Mouse (Mus musculus) embryonic facial prominence, embryonic 10.5 days (tissue): ENCODE measurements at regions not wholly inside any gene's neighbourhood (a gene's known extent, or its start where the extent isn't known, plus 50 kb on each side); places are given as distances from the start of the nearest gene placed in this dataset.

Experiments used
- DNase-seq: peaks from one replicate; pipeline ENCODE4 v3.0.0-alpha.2; 2017; ENCODE audit warnings: low spot score
- H3K27ac ChIP-seq: fragments of 300-500 bp; sonication (generic); replicated peaks from 2 replicates; pipeline ENCODE4 v1.5.1; 2016; ENCODE audit warnings: mild to moderate bottlenecking
- H3K27me3 ChIP-seq: fragments of 300-500 bp; sonication (generic); replicated peaks from 2 replicates; pipeline ENCODE4 v1.6.1; 2016; ENCODE audit warnings: low read depth, mild to moderate bottlenecking; ENCODE audit not compliant: poor library complexity, severe bottlenecking
- H3K36me3 ChIP-seq: fragments of 300-500 bp; sonication (generic); replicated peaks from 2 replicates; pipeline ENCODE4 v1.6.1; 2016; ENCODE audit warnings: mild to moderate bottlenecking, moderate library complexity
- H3K4me1 ChIP-seq: fragments of 300-500 bp; sonication (generic); 2 replicates; pipeline ENCODE4 v1.6.1; 2016
- H3K4me3 ChIP-seq: fragments of 300-500 bp; sonication (generic); 2 replicates; pipeline ENCODE4 v1.5.1; 2016; ENCODE audit warnings: mild to moderate bottlenecking, moderate library complexity
- H3K9me3 ChIP-seq: fragments of 300-500 bp; sonication (generic); 2 replicates; pipeline ENCODE4 v1.6.1; 2016; ENCODE audit warnings: mild to moderate bottlenecking
- WGBS: fragments of 180-500 bp; shearing (Covaris S2); methylation state at CpG from one replicate; pipeline ENCODE4 v1.1.7; 2016; 5-methylcytosine and 5-hydroxymethylcytosine counted together

GRCm38 (mm10) chr3:150050916-150051315 is 1060.6 kb upstream of the Adgrl2 start:
- DNase-seq = no peak
- 89% methylated on average over 5 of the region's 5 CpGs for WGBS
- peaks cover 12% of the 10 kb centered on the region for H3K4me1 ChIP-seq
- no peak overlapping the region for H3K4me3 ChIP-seq
- no peaks in the 10 kb centered on the region for H3K27me3 ChIP-seq
- no peaks in the 10 kb centered on the region for H3K36me3 ChIP-seq
- no peak overlapping the region for H3K27ac ChIP-seq
- H3K9me3 ChIP-seq = no peaks in the 10 kb centered on the region

GRCm38 (mm10) chr3:150049876-150050830 is 1059.8 kb upstream of the Adgrl2 start:
- H3K4me1 ChIP-seq = peaks cover 12% of the 10 kb centered on the region
- no peaks in the 10 kb centered on the region for H3K27me3 ChIP-seq
- H3K36me3 ChIP-seq = no peaks in the 10 kb centered on the region
- DNase-seq = peak; percentile 27
- no peaks in the 10 kb centered on the region for H3K9me3 ChIP-seq
- WGBS = 33% methylated on average over 4 of the region's 4 CpGs
- H3K4me3 ChIP-seq = no peak overlapping the region
- 0 out of 2 replicates have a peak overlapping the region, but pooled peaks have one; percentile 14 for H3K27ac ChIP-seq
